In the genomic region with DNA sequence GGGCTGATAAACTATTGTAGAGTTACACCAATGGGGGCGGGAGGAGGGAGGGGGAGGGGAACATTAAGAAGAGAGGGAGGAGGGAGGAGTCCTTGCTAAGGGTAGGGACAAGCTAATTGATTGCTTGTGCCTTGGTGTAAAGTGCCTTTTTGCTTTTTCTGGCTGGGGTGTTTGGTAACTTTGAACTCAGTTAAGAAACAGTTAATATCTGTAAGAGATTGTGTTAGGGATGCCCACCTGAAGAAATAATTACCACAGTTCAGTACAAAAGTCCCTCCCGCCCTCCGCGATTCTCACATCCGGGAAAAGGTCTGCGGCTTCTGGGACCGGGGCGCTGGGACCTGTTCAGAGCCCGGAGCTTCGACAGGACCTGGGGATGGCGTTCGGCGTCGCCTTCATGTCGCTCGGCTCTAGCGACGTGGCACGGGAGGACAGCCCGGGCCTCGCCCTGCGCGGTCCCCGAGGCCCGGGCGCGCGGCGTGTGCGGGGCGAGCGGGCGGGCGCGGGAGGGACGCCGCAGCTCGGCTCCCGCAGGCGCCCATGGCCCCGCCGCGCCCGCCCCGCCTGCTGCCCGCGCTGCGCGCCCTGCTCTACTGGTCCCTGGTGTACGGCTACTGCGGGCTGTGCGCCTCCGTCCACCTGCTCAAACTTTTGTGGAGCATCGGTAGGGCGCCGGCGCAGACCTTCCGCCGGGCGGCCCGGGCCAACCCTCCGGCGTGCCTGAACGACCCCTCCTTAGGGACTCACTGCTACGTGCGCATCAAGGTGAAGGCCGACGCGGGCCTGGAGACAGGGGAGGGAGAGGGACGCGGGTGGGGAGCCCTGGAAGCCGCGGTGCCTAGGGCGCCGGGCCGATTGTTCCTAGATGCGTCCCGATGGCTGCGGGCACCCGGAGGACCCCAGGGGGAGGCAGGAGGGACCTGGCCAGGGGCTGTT, we compare ENCODE assay signal across 9 mouse cellular contexts. TPM values are rescaled to one million over a fixed set of nuclear protein-coding genes. Genes with fewer than 3 reads are reported as not detected.
DNase-seq lines count a peak whose midpoint lies in the region; ATAC-seq and TF ChIP-seq lines count a peak whose summit lies in the region.
"Had no signal": no experiment of that assay in that cellular context is flagged by ENCODE, and none has a peak within 500 bp of the region (broad histone marks: within the 10 kb centered on the region; RNA-seq: fewer than 3 reads in every experiment).

No protein-coding gene starts in this region.

- TF ChIP-seq CTCF in gastrocnemius, adult 2 months (IDR thresholded peaks at IDR 0.05): no peak

- in situ Hi-C loops in ES-E14 (cut with MboI; ENCODE audit: low sequenced_read_pairs in 2 of 2, unreplicated experiment in 2 of 2): no loop called here

- DNase-seq in gastrocnemius, adult 2 months: peak; percentile 30
- no peak for DNase-seq in gastrocnemius, adult 8-10 months (ENCODE audit: low spot score in 2 of 2)
- no peak for DNase-seq in ES-E14 (ENCODE audit: low read depth, low spot score)
- DNase-seq in cerebellum, postnatal 25 days: peak; percentile 75 to 77
- peak; percentile 36 to 58 for DNase-seq in left cerebral cortex, adult 8-10 months (ENCODE audit: low spot score in 2 of 2)
- peak; percentile 62 for DNase-seq in midbrain, embryonic 14.5 days
- peak; percentile 53 for DNase-seq in testis, postnatal 10 days (ENCODE audit: low spot score)

- H3K4me3 ChIP-seq in gastrocnemius, adult 2 months: peak overlapping the region; percentile 79
- peak overlapping the region; percentile 68 to 78 for H3K4me3 ChIP-seq in ES-E14 (ENCODE audit: insufficient read depth in 1 of 2, low read depth in 1 of 2, low read length in 2 of 2, poor library complexity in 1 of 2, severe bottlenecking in 1 of 2)
- H3K4me3 ChIP-seq in heart, embryonic 16.5 days (ENCODE audit: low read length): peak overlapping the region; percentile 75
- peak overlapping the region; percentile 56 for H3K4me3 ChIP-seq in midbrain, embryonic 14.5 days (replicated peaks; ENCODE audit: low read depth, low read length)

- ATAC-seq in heart, embryonic 16.5 days (replicated peaks; ENCODE audit: extremely low read depth, insufficient read depth, low FRiP score): peak; percentile 60
- peak; percentile 64 for ATAC-seq in midbrain, embryonic 14.5 days (ENCODE audit: low FRiP score, low TSS enrichment)

- intact Hi-C loops in gastrocnemius, adult 2 months (cut with DNase I): no loop called here

- peaks cover 12% of the 10 kb centered on the region for H3K27me3 ChIP-seq in heart, embryonic 16.5 days (ENCODE audit: control insufficient read depth, insufficient read depth, low read length)
- H3K27me3 ChIP-seq in midbrain, embryonic 14.5 days (ENCODE audit: control insufficient read depth, insufficient read depth, low read length): peaks cover 27% of the 10 kb centered on the region

- under 1% methylated on average over 80 of the region's 80 CpGs for WGBS in heart, embryonic 16.5 days
- WGBS in midbrain, embryonic 14.5 days: under 1% methylated on average over 80 of the region's 80 CpGs

- H3K4me2 ChIP-seq in heart, embryonic 16.5 days (ENCODE audit: low read depth, low read length): peak overlapping the region; percentile 99
- H3K4me2 ChIP-seq in midbrain, embryonic 14.5 days (ENCODE audit: low read length): peak overlapping the region; percentile 99

- no peaks in the 10 kb centered on the region for H3K9me3 ChIP-seq in ES-E14 (ENCODE audit: control insufficient read depth, insufficient read depth, low read depth, low read length)
- no peaks in the 10 kb centered on the region for H3K9me3 ChIP-seq in heart, embryonic 16.5 days (replicated peaks; ENCODE audit: control insufficient read depth, low read length)
- no peaks in the 10 kb centered on the region for H3K9me3 ChIP-seq in midbrain, embryonic 14.5 days (ENCODE audit: control insufficient read depth, low read length)

- peak overlapping the region; percentile 74 for H3K9ac ChIP-seq in ES-E14 (ENCODE audit: insufficient read depth, low read depth, low read length, poor library complexity, severe bottlenecking)
- H3K9ac ChIP-seq in heart, embryonic 16.5 days (ENCODE audit: low read length): peak overlapping the region; percentile 76
- H3K9ac ChIP-seq in midbrain, embryonic 14.5 days (replicated peaks; ENCODE audit: low read length): peak overlapping the region; percentile 57

- no peaks in the 10 kb centered on the region for H3K36me3 ChIP-seq in ES-E14 (ENCODE audit: control insufficient read depth, insufficient read depth, low read length, poor library complexity, severe bottlenecking)
- no peaks in the 10 kb centered on the region for H3K36me3 ChIP-seq in heart, embryonic 16.5 days (ENCODE audit: control insufficient read depth, insufficient read depth)
- no peaks in the 10 kb centered on the region for H3K36me3 ChIP-seq in midbrain, embryonic 14.5 days (ENCODE audit: control insufficient read depth, insufficient read depth, low read length)

- peak overlapping the region; percentile 61 for H3K27ac ChIP-seq in gastrocnemius, adult 2 months
- no peak overlapping the region for H3K27ac ChIP-seq in ES-E14 (ENCODE audit: insufficient read depth, low read depth, low read length, poor library complexity, severe bottlenecking)
- no peak overlapping the region for H3K27ac ChIP-seq in heart, embryonic 16.5 days (ENCODE audit: low read length)
- H3K27ac ChIP-seq in midbrain, embryonic 14.5 days (replicated peaks; ENCODE audit: low read depth, low read length): no peak overlapping the region

- H3K4me1 ChIP-seq in ES-E14 (ENCODE audit: control insufficient read depth in 2 of 2, insufficient read depth in 2 of 2, low read length in 2 of 2, poor library complexity in 1 of 2): peaks cover 0 to 2% of the 10 kb centered on the region in 2 experiments; a peak in 1 of 4 replicates
- H3K4me1 ChIP-seq in heart, embryonic 16.5 days (ENCODE audit: control insufficient read depth, insufficient read depth, low read length): peaks cover 7% of the 10 kb centered on the region
- H3K4me1 ChIP-seq in midbrain, embryonic 14.5 days (ENCODE audit: control insufficient read depth, insufficient read depth, low read length): 0 out of 2 replicates have a peak, but pooled peaks cover 4% of the 10 kb centered on the region

TF ChIP-seq in ES-E14, 5 proteins besides CTCF, POLR2A, EP300 and RAD21:
- no peak for TF ChIP-seq HCFC1 (IDR thresholded peaks at IDR 0.05; ENCODE audit: borderline replicate concordance, insufficient read depth, low read length)
- no peak for TF ChIP-seq MAFK (IDR thresholded peaks at IDR 0.05; ENCODE audit: insufficient read depth, low read depth, low read length)
- no peak for TF ChIP-seq ZC3H11A (IDR thresholded peaks at IDR 0.05; ENCODE audit: borderline replicate concordance, low read depth, low read length)
- no peak for TF ChIP-seq CHD2 (IDR thresholded peaks at IDR 0.05; ENCODE audit: low read depth, low read length)

RNA-seq across cellular contexts. Expression of gene Ephx4, which starts 0.7 kb away (rescaled TPM):
- total RNA-seq in gastrocnemius, adult 2 months (2021): under 1 TPM; 0.67 to 0.99 TPM
- total RNA-seq in gastrocnemius, adult 8-10 months (2022): 1 to 10 TPM in 1 of 4 experiments, under 1 TPM in 3; 0.46 to 2.4 (median 0.65) TPM
- total RNA-seq in ES-E14 (2012; rRNA removed): 0.26 and 1.1 TPM in 2 replicates
- 1.5 and 1.6 TPM in 2 replicates for polyA plus RNA-seq in heart, embryonic 16.5 days (2015; fragmentation: Nextera tagmentation; extraction: Ambion mirVana)
- 10 to 100 TPM; 70.6 to 84.4 (median 78.8) TPM for total RNA-seq in left cerebral cortex, adult 8-10 months (2022)
- 0.93 and 2.9 TPM in 2 replicates for polyA plus RNA-seq in midbrain, embryonic 14.5 days (2014; fragmentation: Nextera tagmentation; extraction: Ambion mirVana)
- polyA plus RNA-seq: C2C12 had no signal

RNA-seq across cellular contexts. Expression of gene Lpcat2b, which starts 28.1 kb away (rescaled TPM):
- total RNA-seq in gastrocnemius, adult 2 months (2021): not detected
- not detected for total RNA-seq in gastrocnemius, adult 8-10 months (2022)
- not detected in 2 replicates for total RNA-seq in ES-E14 (2012; rRNA removed)
- not detected in 2 replicates for polyA plus RNA-seq in heart, embryonic 16.5 days (2015; fragmentation: Nextera tagmentation; extraction: Ambion mirVana)
- under 1 TPM; 0.14 to 0.55 (median 0.27) TPM for total RNA-seq in left cerebral cortex, adult 8-10 months (2022)
- polyA plus RNA-seq in midbrain, embryonic 14.5 days (2014; fragmentation: Nextera tagmentation; extraction: Ambion mirVana): not detected in 2 replicates
- polyA plus RNA-seq: C2C12 had no signal

RNA-seq across cellular contexts. Expression of gene Btbd8, which starts 34.5 kb away (rescaled TPM):
- total RNA-seq in gastrocnemius, adult 2 months (2021): 1 to 10 TPM; 5.5 to 8.5 TPM
- 1 to 10 TPM; 6.2 to 7.1 (median 6.5) TPM for total RNA-seq in gastrocnemius, adult 8-10 months (2022)
- total RNA-seq in ES-E14 (2012; rRNA removed): 4.0 and 5.4 TPM in 2 replicates
- 3.2 TPM in 2 replicates for polyA plus RNA-seq in heart, embryonic 16.5 days (2015; fragmentation: Nextera tagmentation; extraction: Ambion mirVana)
- 100 to 1,000 TPM; 146 to 156 (median 150) TPM for total RNA-seq in left cerebral cortex, adult 8-10 months (2022)
- polyA plus RNA-seq in midbrain, embryonic 14.5 days (2014; fragmentation: Nextera tagmentation; extraction: Ambion mirVana): 14.7 and 19.9 TPM in 2 replicates

Comparison
In these comparisons a context has a peak if more than half of its experiments do, and no peak if none do; other contexts are left out.
1. DNase-seq: peak in gastrocnemius, adult 2 months (single experiment), cerebellum, postnatal 25 days (2 of 2), left cerebral cortex, adult 8-10 months (2 of 2), midbrain, embryonic 14.5 days (single experiment) and testis, postnatal 10 days (single experiment); none in gastrocnemius, adult 8-10 months (0 of 2) and ES-E14 (single experiment).
2. RNA of gene Ephx4, which starts 0.7 kb away (total RNA-seq): 70.6 to 84.4 TPM in left cerebral cortex, adult 8-10 months; 0.26 to 1.1 TPM in ES-E14, 0.67 to 0.99 TPM in gastrocnemius, adult 2 months and 0.46 to 2.4 TPM in gastrocnemius, adult 8-10 months; every median in the first group is over 10 times any median in the second.
3. RNA of gene Btbd8, which starts 34.5 kb away (total RNA-seq): 146 to 156 TPM in left cerebral cortex, adult 8-10 months; 5.5 to 8.5 TPM in gastrocnemius, adult 2 months, 6.2 to 7.1 TPM in gastrocnemius, adult 8-10 months and 4.0 to 5.4 TPM in ES-E14; every median in the first group is over 10 times any median in the second.
4. Peak in every context shown above with its lines, with median percentiles within 50 percentile points of each other: H3K4me3 ChIP-seq and H3K9ac ChIP-seq.